Mouse (Mus musculus): ENCODE results near the gene Reg4. TPM values are rescaled to one million over a fixed set of nuclear protein-coding genes. Genes with fewer than 3 reads are reported as not detected.

Reg4 gene
- polyA plus RNA-seq, 2 experiments: not detected

- no peak for ATAC-seq (ENCODE audit: insufficient read depth)
- Histone ChIP-seq H3K9me3 (ENCODE audit: control insufficient read depth, low read length) (no peaks in the 10 kb centered on the region), H3K4me1 (replicated peaks; ENCODE audit: control insufficient read depth in 2 of 2, insufficient read depth in 2 of 2, low read length in 1 of 2) (0 out of 4 replicates have a peak, but pooled peaks cover 0 to 2% of the 10 kb centered on the region in 2 experiments), H3K9ac (replicated peaks) (no peak overlapping the region), H3K4me2 (ENCODE audit: low read depth) (no peak overlapping the region), H3K4me3 (ENCODE audit: insufficient read depth in 1 of 2, low read depth in 2 of 2, low read length in 2 of 2) (no peak overlapping the region), H3K36me3 (replicated peaks; ENCODE audit: control insufficient read depth, insufficient read depth, low read depth) (no peaks in the 10 kb centered on the region), H3K27me3 (ENCODE audit: control insufficient read depth, insufficient read depth, low read length) (no peaks in the 10 kb centered on the region), H3K27ac (no peak overlapping the region)
- TF ChIP-seq CTCF (IDR thresholded peaks at IDR 0.05; ENCODE audit: low read depth) (no peak), EP300 (IDR thresholded peaks at IDR 0.05; ENCODE audit: low read depth) (no peak)
- 63% methylated on average over 2 of the region's 3 CpGs for WGBS (ENCODE audit: insufficient replicate concordance)
- DNase-seq (ENCODE audit: low read depth in 3 of 3, low spot score in 3 of 3): no peak
These were observed 32.1 kb downstream of the Reg4 start for GRCm38 (mm10) chr3:98254059-98254458.

GRCm38 (mm10) chr3:98254656-98255583, 33.0 kb downstream of the Reg4 start:
- no peak overlapping the region for H3K9ac ChIP-seq (replicated peaks)
- DNase-seq (ENCODE audit: low read depth in 3 of 3, low spot score in 3 of 3): no peak
- TF ChIP-seq CTCF (IDR thresholded peaks at IDR 0.05; ENCODE audit: low read depth) (no peak), EP300 (IDR thresholded peaks at IDR 0.05; ENCODE audit: low read depth) (no peak)
- no peak overlapping the region for H3K4me2 ChIP-seq (ENCODE audit: low read depth)
- H3K4me1 ChIP-seq (replicated peaks; ENCODE audit: control insufficient read depth in 2 of 2, insufficient read depth in 2 of 2, low read length in 1 of 2): 0 out of 4 replicates have a peak, but pooled peaks cover 0 to 2% of the 10 kb centered on the region in 2 experiments
- H3K27ac ChIP-seq: no peak overlapping the region
- no peaks in the 10 kb centered on the region for H3K36me3 ChIP-seq (replicated peaks; ENCODE audit: control insufficient read depth, insufficient read depth, low read depth)
- H3K4me3 ChIP-seq (ENCODE audit: insufficient read depth in 1 of 2, low read depth in 2 of 2, low read length in 2 of 2): no peak overlapping the region
- no peak for ATAC-seq (ENCODE audit: insufficient read depth)
- no peaks in the 10 kb centered on the region for H3K9me3 ChIP-seq (ENCODE audit: control insufficient read depth, low read length)
- WGBS (ENCODE audit: insufficient replicate concordance): 77% methylated on average over 8 of the region's 8 CpGs
- H3K27me3 ChIP-seq (ENCODE audit: control insufficient read depth, insufficient read depth, low read length): no peaks in the 10 kb centered on the region

DNA sequence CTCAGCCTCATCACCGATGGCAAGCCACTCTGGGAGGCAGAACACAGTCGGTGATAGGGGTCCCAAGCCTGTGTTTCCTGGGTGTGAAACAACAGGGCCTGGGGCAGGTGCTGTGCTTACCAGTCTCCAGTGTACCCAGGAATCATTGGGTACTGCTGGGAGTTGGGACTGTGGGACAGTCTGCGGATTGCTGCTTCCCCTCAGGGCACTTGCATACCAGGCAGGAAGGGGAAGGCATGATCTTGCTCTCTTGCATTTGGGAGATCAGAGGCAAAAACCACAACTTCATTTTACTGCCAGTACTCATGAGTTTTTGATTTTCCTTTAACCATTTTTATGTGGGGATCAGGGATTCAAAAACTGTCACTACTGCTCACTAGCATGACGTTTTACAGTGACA, 36.8 kb downstream of the Reg4 start:
- Histone ChIP-seq H3K4me2 (ENCODE audit: low read depth) (no peak overlapping the region), H3K36me3 (replicated peaks; ENCODE audit: control insufficient read depth, insufficient read depth, low read depth) (no peaks in the 10 kb centered on the region), H3K4me1 (replicated peaks; ENCODE audit: control insufficient read depth in 2 of 2, insufficient read depth in 2 of 2, low read length in 1 of 2) (peaks cover 6 to 14% of the 10 kb centered on the region in 2 experiments), H3K27ac (no peak overlapping the region), H3K9ac (replicated peaks) (no peak overlapping the region), H3K9me3 (ENCODE audit: control insufficient read depth, low read length) (no peaks in the 10 kb centered on the region), H3K27me3 (ENCODE audit: control insufficient read depth, insufficient read depth, low read length) (no peaks in the 10 kb centered on the region), H3K4me3 (ENCODE audit: insufficient read depth in 1 of 2, low read depth in 2 of 2, low read length in 2 of 2) (no peak overlapping the region)
- 65% methylated on average over 4 of the region's 4 CpGs for WGBS (ENCODE audit: insufficient replicate concordance)
- no peak for ATAC-seq (ENCODE audit: insufficient read depth)
- TF ChIP-seq EP300 (IDR thresholded peaks at IDR 0.05; ENCODE audit: low read depth): no peak
- no peak for TF ChIP-seq CTCF (IDR thresholded peaks at IDR 0.05; ENCODE audit: low read depth)
- DNase-seq (ENCODE audit: low read depth in 3 of 3, low spot score in 3 of 3): no peak

GRCm38 (mm10) chr3:98259271-98259751, 37.4 kb downstream of the Reg4 start:
- TF ChIP-seq CTCF (IDR thresholded peaks at IDR 0.05; ENCODE audit: low read depth) (no peak), EP300 (IDR thresholded peaks at IDR 0.05; ENCODE audit: low read depth) (no peak)
- Histone ChIP-seq H3K4me1 (replicated peaks; ENCODE audit: control insufficient read depth in 2 of 2, insufficient read depth in 2 of 2, low read length in 1 of 2) (peaks cover 6 to 12% of the 10 kb centered on the region in 2 experiments), H3K36me3 (replicated peaks; ENCODE audit: control insufficient read depth, insufficient read depth, low read depth) (no peaks in the 10 kb centered on the region), H3K4me3 (ENCODE audit: insufficient read depth in 1 of 2, low read depth in 2 of 2, low read length in 2 of 2) (no peak overlapping the region), H3K4me2 (ENCODE audit: low read depth) (no peak overlapping the region), H3K27me3 (ENCODE audit: control insufficient read depth, insufficient read depth, low read length) (no peaks in the 10 kb centered on the region), H3K27ac (no peak overlapping the region), H3K9ac (replicated peaks) (no peak overlapping the region), H3K9me3 (ENCODE audit: control insufficient read depth, low read length) (no peaks in the 10 kb centered on the region)
- no peak for ATAC-seq (ENCODE audit: insufficient read depth)
- WGBS (ENCODE audit: insufficient replicate concordance): 77% methylated on average over 5 of the region's 5 CpGs
- DNase-seq (ENCODE audit: low read depth in 3 of 3, low spot score in 3 of 3): no peak

DNA sequence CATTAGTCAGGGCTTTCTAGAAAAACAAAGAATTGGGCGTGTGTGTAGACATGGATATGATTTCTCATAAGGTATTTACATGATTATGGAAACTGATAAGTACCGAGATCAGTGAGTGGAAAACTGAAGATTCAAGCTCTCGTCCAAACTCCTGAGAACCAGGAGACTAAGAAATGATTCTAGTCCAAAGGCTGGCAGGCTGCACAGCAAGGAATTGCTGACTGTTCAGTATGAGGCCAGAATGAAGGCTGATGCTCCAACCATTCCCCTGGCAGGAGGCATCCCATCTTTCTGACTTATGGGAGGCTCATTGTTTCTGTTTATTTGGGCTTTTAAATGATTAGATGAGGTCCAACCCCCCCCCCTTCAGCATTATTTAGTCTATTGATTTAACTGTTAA, 38.6 kb downstream of the Reg4 start:
- no peak for DNase-seq (ENCODE audit: low read depth in 3 of 3, low spot score in 3 of 3)
- H3K27ac ChIP-seq: no peak overlapping the region
- WGBS (ENCODE audit: insufficient replicate concordance): 55% methylated on average over 3 of the region's 3 CpGs

More for the DNA sequence above, 38.6 kb downstream of the Reg4 start:
- Histone ChIP-seq H3K9ac (replicated peaks) (no peak overlapping the region), H3K36me3 (replicated peaks; ENCODE audit: control insufficient read depth, insufficient read depth, low read depth) (no peaks in the 10 kb centered on the region), H3K27me3 (ENCODE audit: control insufficient read depth, insufficient read depth, low read length) (no peaks in the 10 kb centered on the region), H3K9me3 (ENCODE audit: control insufficient read depth, low read length) (no peaks in the 10 kb centered on the region), H3K4me3 (ENCODE audit: insufficient read depth in 1 of 2, low read depth in 2 of 2, low read length in 2 of 2) (no peak overlapping the region), H3K4me1 (replicated peaks; ENCODE audit: control insufficient read depth in 2 of 2, insufficient read depth in 2 of 2, low read length in 1 of 2) (peaks cover 6 to 12% of the 10 kb centered on the region in 2 experiments), H3K4me2 (ENCODE audit: low read depth) (no peak overlapping the region)
- no peak for ATAC-seq (ENCODE audit: insufficient read depth)
- TF ChIP-seq CTCF (IDR thresholded peaks at IDR 0.05; ENCODE audit: low read depth) (no peak), EP300 (IDR thresholded peaks at IDR 0.05; ENCODE audit: low read depth) (no peak)
